Mouse (Mus musculus): ENCODE measurements around the gene Spdye4a. TPM values are rescaled to one million over a fixed set of nuclear protein-coding genes. Genes with fewer than 3 reads are reported as not detected.

The Spdye4a gene
- not detected for total RNA-seq (2021)
- long read RNA-seq, experiment 1 = 0 reads
- long read RNA-seq, experiment 2 = 0 reads

GRCm38 (mm10) chr5:143226790-143227189 is at the start of gene Spdye4a:
Gene Spdye4a (minus strand): TSS chr5:143226890.
- intact Hi-C loops (cut with DNase I) = no loop called here
- no peak for DNase-seq

GRCm38 (mm10) chr5:143275761-143276160 is 49.1 kb upstream of the Spdye4a start:
- DNase-seq = no peak
- intact Hi-C loops (cut with DNase I) = no loop called here

GRCm38 (mm10) chr5:143272540-143273330 is 46.0 kb upstream of the Spdye4a start:
- intact Hi-C loops (cut with DNase I) = no loop called here
- no peak for DNase-seq

GRCm38 (mm10) chr5:143272108-143272507 is 45.4 kb upstream of the Spdye4a start:
- intact Hi-C loops (cut with DNase I) = no loop called here
- no peak for DNase-seq

GRCm38 (mm10) chr5:143271642-143272041 is 45.0 kb upstream of the Spdye4a start:
- intact Hi-C loops (cut with DNase I) = no loop called here
- no peak for DNase-seq

GRCm38 (mm10) chr5:143270151-143270519 is 43.4 kb upstream of the Spdye4a start:
- intact Hi-C loops (cut with DNase I) = no loop called here
- no peak for DNase-seq

- intact Hi-C loops (cut with DNase I) = loop anchor here (1.0 kb wide), 1 partner anchor 34 kb away; the partner anchor contains the start of gene Zfp12
- DNase-seq = peak; percentile 79 to 80
Observed at GRCm38 (mm10) chr5:143269363-143270150, 42.9 kb upstream of the Spdye4a start, which contains the start of gene Zfp316. Gene Zfp316 (minus strand): TSS chr5:143270022.

- no peak for DNase-seq
- intact Hi-C loops (cut with DNase I) = loop anchor here (1.0 kb wide), 1 partner anchor 34 kb away; the partner anchor contains the start of gene Zfp12
Observed at GRCm38 (mm10) chr5:143268985-143269362, 42.3 kb upstream of the Spdye4a start.

- intact Hi-C loops (cut with DNase I) = no loop called here
- no peak for DNase-seq
Observed at GRCm38 (mm10) chr5:143266794-143267193, 40.1 kb upstream of the Spdye4a start.

GRCm38 (mm10) chr5:143265409-143265808 is 38.7 kb upstream of the Spdye4a start:
- intact Hi-C loops (cut with DNase I) = no loop called here
- DNase-seq = no peak

GRCm38 (mm10) chr5:143264689-143265088 is 38.0 kb upstream of the Spdye4a start:
- intact Hi-C loops (cut with DNase I) = no loop called here
- DNase-seq = no peak

GRCm38 (mm10) chr5:143261636-143262035 is 34.9 kb upstream of the Spdye4a start:
- intact Hi-C loops (cut with DNase I) = no loop called here

GRCm38 (mm10) chr5:143255802-143256201 is 29.1 kb upstream of the Spdye4a start:
- DNase-seq = no peak
- intact Hi-C loops (cut with DNase I) = no loop called here

More at GRCm38 (mm10) chr5:143261636-143262035, 34.9 kb upstream of the Spdye4a start:
- DNase-seq = no peak

GRCm38 (mm10) chr5:143255131-143255519 is 28.4 kb upstream of the Spdye4a start:
- intact Hi-C loops (cut with DNase I) = no loop called here
- no peak for DNase-seq

- intact Hi-C loops (cut with DNase I) = no loop called here
- DNase-seq = no peak
Observed at GRCm38 (mm10) chr5:143254487-143255130, 27.9 kb upstream of the Spdye4a start.

- DNase-seq = no peak
- intact Hi-C loops (cut with DNase I) = no loop called here
Observed at GRCm38 (mm10) chr5:143253881-143254486, 27.3 kb upstream of the Spdye4a start.

GRCm38 (mm10) chr5:143253186-143253880 is 26.6 kb upstream of the Spdye4a start:
- intact Hi-C loops (cut with DNase I) = no loop called here
- DNase-seq = no peak

GRCm38 (mm10) chr5:143252791-143253185 is 26.1 kb upstream of the Spdye4a start:
- no peak for DNase-seq
- intact Hi-C loops (cut with DNase I) = no loop called here

GRCm38 (mm10) chr5:143252039-143252438 is 25.3 kb upstream of the Spdye4a start:
- intact Hi-C loops (cut with DNase I) = no loop called here
- DNase-seq = no peak

GRCm38 (mm10) chr5:143244926-143245325 is 18.2 kb upstream of the Spdye4a start:
- intact Hi-C loops (cut with DNase I) = loop anchor here (5.0 kb wide), 1 partner anchor 67 kb away; no protein-coding TSS in a partner anchor
- DNase-seq = no peak
